Mouse (Mus musculus): ENCODE measurements around the gene Rpgrip1l. TPM values are rescaled to one million over a fixed set of nuclear protein-coding genes. Genes with fewer than 3 reads are reported as not detected.
A peak's percentile ranks its signal among the peaks of the same experiment; 100 is the strongest.

The Rpgrip1l gene
- polyA plus RNA-seq, 1 experiment from 2014 or later, result 10.4 TPM

- Histone ChIP-seq H3K27ac (replicated peaks) (no peak overlapping the region), H3K27me3 (ENCODE audit: low read depth, poor library complexity, severe bottlenecking) (no peaks in the 10 kb centered on the region), H3K9me3 (replicated peaks) (no peaks in the 10 kb centered on the region), H3K4me3 (no peak overlapping the region), H3K36me3 (peaks cover 2% of the 10 kb centered on the region; the same call in 1 of the 2 replicates), H3K4me1 (peaks cover 9% of the 10 kb centered on the region; the same call in 1 of the 2 replicates)
- no peak for DNase-seq (ENCODE audit: low spot score)
- WGBS, result 92% methylated on average over 2 of the region's 2 CpGs
Observed at GRCm38 (mm10) chr8:91212948-91213347, 100.1 kb downstream of the Rpgrip1l start.

GRCm38 (mm10) chr8:91209658-91210057 lies 103.4 kb downstream of the Rpgrip1l start:
- 85% methylated on average over 3 of the region's 3 CpGs for WGBS

GRCm38 (mm10) chr8:91207676-91208075 lies 105.4 kb downstream of the Rpgrip1l start:
- DNase-seq (ENCODE audit: low spot score), result no peak
- Histone ChIP-seq H3K27ac (replicated peaks) (no peak overlapping the region), H3K9me3 (replicated peaks) (no peaks in the 10 kb centered on the region), H3K4me3 (no peak overlapping the region), H3K36me3 (no peaks in the 10 kb centered on the region), H3K27me3 (ENCODE audit: low read depth, poor library complexity, severe bottlenecking) (no peaks in the 10 kb centered on the region), H3K4me1 (peaks cover 6% of the 10 kb centered on the region; the same call in 1 of the 2 replicates)
- WGBS, result 89% methylated on average over 2 of the region's 2 CpGs

More at GRCm38 (mm10) chr8:91209658-91210057, 103.4 kb downstream of the Rpgrip1l start:
- Histone ChIP-seq H3K9me3 (replicated peaks) (no peaks in the 10 kb centered on the region), H3K4me1 (peaks cover 8% of the 10 kb centered on the region; the same call in 1 of the 2 replicates), H3K36me3 (no peaks in the 10 kb centered on the region), H3K27ac (replicated peaks) (no peak overlapping the region), H3K4me3 (no peak overlapping the region), H3K27me3 (ENCODE audit: low read depth, poor library complexity, severe bottlenecking) (no peaks in the 10 kb centered on the region)
- DNase-seq (ENCODE audit: low spot score), result no peak

GRCm38 (mm10) chr8:91205897-91206296 lies 107.2 kb downstream of the Rpgrip1l start:
- no peak for DNase-seq (ENCODE audit: low spot score)

GRCm38 (mm10) chr8:91201184-91201583 lies 111.9 kb downstream of the Rpgrip1l start:
- DNase-seq (ENCODE audit: low spot score), result no peak
- 78% methylated on average over 2 of the region's 2 CpGs for WGBS
- no peak overlapping the region for H3K4me3 ChIP-seq
- no peak overlapping the region for H3K27ac ChIP-seq (replicated peaks)
- no peaks in the 10 kb centered on the region for H3K36me3 ChIP-seq
- H3K9me3 ChIP-seq (replicated peaks), result no peaks in the 10 kb centered on the region
- no peaks in the 10 kb centered on the region for H3K4me1 ChIP-seq
- no peaks in the 10 kb centered on the region for H3K27me3 ChIP-seq (ENCODE audit: low read depth, poor library complexity, severe bottlenecking)

More at GRCm38 (mm10) chr8:91205897-91206296, 107.2 kb downstream of the Rpgrip1l start:
- no peaks in the 10 kb centered on the region for H3K36me3 ChIP-seq
- no peak overlapping the region for H3K4me3 ChIP-seq
- WGBS, result 83% methylated on average over 6 of the region's 6 CpGs
- no peak overlapping the region for H3K27ac ChIP-seq (replicated peaks)
- H3K27me3 ChIP-seq (ENCODE audit: low read depth, poor library complexity, severe bottlenecking), result no peaks in the 10 kb centered on the region
- no peaks in the 10 kb centered on the region for H3K9me3 ChIP-seq (replicated peaks)
- H3K4me1 ChIP-seq, result peaks cover 6% of the 10 kb centered on the region; the same call in 1 of the 2 replicates

GRCm38 (mm10) chr8:91199876-91200275 lies 113.2 kb downstream of the Rpgrip1l start, which contains the start of gene Aktip:
Gene Aktip (minus strand): TSS chr8:91199976.
- Histone ChIP-seq H3K4me3 (no peak within 1 kb of the TSS), H3K4me1 (no peaks in the 10 kb centered on the region), H3K27ac (replicated peaks) (no peak within 1 kb of the TSS), H3K27me3 (ENCODE audit: low read depth, poor library complexity, severe bottlenecking) (0 out of 2 replicates have a peak, but pooled peaks cover 7% of the 10 kb centered on the region), H3K36me3 (no peaks in the 10 kb centered on the region), H3K9me3 (replicated peaks) (no peaks in the 10 kb centered on the region)
- no peak for DNase-seq (ENCODE audit: low spot score)
- 93% methylated on average over 7 of the region's 7 CpGs for WGBS

GRCm38 (mm10) chr8:91198036-91198435 lies 115.0 kb downstream of the Rpgrip1l start:
- DNase-seq (ENCODE audit: low spot score), result no peak
- no peak overlapping the region for H3K4me3 ChIP-seq
- no peaks in the 10 kb centered on the region for H3K9me3 ChIP-seq (replicated peaks)
- H3K4me1 ChIP-seq, result no peaks in the 10 kb centered on the region
- 81% methylated on average over 3 of the region's 3 CpGs for WGBS
- no peaks in the 10 kb centered on the region for H3K36me3 ChIP-seq
- H3K27ac ChIP-seq (replicated peaks), result no peak overlapping the region
- H3K27me3 ChIP-seq (ENCODE audit: low read depth, poor library complexity, severe bottlenecking), result peaks cover 24% of the 10 kb centered on the region; the same call in 1 of the 2 replicates

GRCm38 (mm10) chr8:91197233-91197632 lies 115.8 kb downstream of the Rpgrip1l start:
- Histone ChIP-seq H3K36me3 (no peaks in the 10 kb centered on the region), H3K27me3 (ENCODE audit: low read depth, poor library complexity, severe bottlenecking) (peaks cover 32% of the 10 kb centered on the region), H3K4me1 (no peaks in the 10 kb centered on the region), H3K4me3 (no peak overlapping the region), H3K9me3 (replicated peaks) (no peaks in the 10 kb centered on the region), H3K27ac (replicated peaks) (no peak overlapping the region)
- DNase-seq (ENCODE audit: low spot score), result no peak
- WGBS, result 91% methylated on average over 5 of the region's 5 CpGs

GRCm38 (mm10) chr8:91196661-91197060 lies 116.4 kb downstream of the Rpgrip1l start:
- Histone ChIP-seq H3K36me3 (no peaks in the 10 kb centered on the region), H3K9me3 (replicated peaks) (no peaks in the 10 kb centered on the region), H3K27me3 (ENCODE audit: low read depth, poor library complexity, severe bottlenecking) (peaks cover 38% of the 10 kb centered on the region), H3K27ac (replicated peaks) (no peak overlapping the region), H3K4me1 (no peaks in the 10 kb centered on the region), H3K4me3 (no peak overlapping the region)
- DNase-seq (ENCODE audit: low spot score), result no peak
- 80% methylated on average over 12 of the region's 12 CpGs for WGBS

- Histone ChIP-seq H3K27me3 (ENCODE audit: low read depth, poor library complexity, severe bottlenecking) (peaks cover 60% of the 10 kb centered on the region), H3K27ac (replicated peaks) (no peak overlapping the region; the same call in 1 of the 2 replicates), H3K4me1 (peaks cover 8% of the 10 kb centered on the region), H3K36me3 (no peaks in the 10 kb centered on the region), H3K9me3 (replicated peaks) (no peaks in the 10 kb centered on the region), H3K4me3 (no peak overlapping the region)
- DNase-seq (ENCODE audit: low spot score), result no peak
- WGBS, result 85% methylated on average over 2 of the region's 2 CpGs
Observed at GRCm38 (mm10) chr8:91194081-91194480, 119.0 kb downstream of the Rpgrip1l start.

- WGBS, result 87% methylated on average over 5 of the region's 5 CpGs
- Histone ChIP-seq H3K36me3 (no peaks in the 10 kb centered on the region), H3K4me3 (no peak overlapping the region), H3K4me1 (peaks cover 8% of the 10 kb centered on the region), H3K27me3 (ENCODE audit: low read depth, poor library complexity, severe bottlenecking) (peaks cover 66% of the 10 kb centered on the region), H3K27ac (replicated peaks) (no peak overlapping the region), H3K9me3 (replicated peaks) (no peaks in the 10 kb centered on the region)
- no peak for DNase-seq (ENCODE audit: low spot score)
Observed at GRCm38 (mm10) chr8:91192941-91193340, 120.1 kb downstream of the Rpgrip1l start.

GRCm38 (mm10) chr8:91190816-91191340 lies 122.2 kb downstream of the Rpgrip1l start:
- H3K4me1 ChIP-seq, result peaks cover 8% of the 10 kb centered on the region
- DNase-seq (ENCODE audit: low spot score), result peak; percentile 73
- 7% methylated on average over 17 of the region's 17 CpGs for WGBS
- H3K27ac ChIP-seq (replicated peaks), result peak overlapping the region; percentile 81
- H3K9me3 ChIP-seq (replicated peaks), result no peaks in the 10 kb centered on the region
- H3K36me3 ChIP-seq, result no peaks in the 10 kb centered on the region
- peaks cover 66% of the 10 kb centered on the region for H3K27me3 ChIP-seq (ENCODE audit: low read depth, poor library complexity, severe bottlenecking)
- peak overlapping the region; percentile 39 for H3K4me3 ChIP-seq

- DNase-seq (ENCODE audit: low spot score), result no peak
- peaks cover 8% of the 10 kb centered on the region for H3K4me1 ChIP-seq
- peaks cover 43% of the 10 kb centered on the region for H3K27me3 ChIP-seq (ENCODE audit: low read depth, poor library complexity, severe bottlenecking)
- H3K27ac ChIP-seq (replicated peaks), result no peak overlapping the region
- H3K36me3 ChIP-seq, result no peaks in the 10 kb centered on the region
- whole genome bisulfite sequencing, result 81% methylated on average over 11 of the region's 11 CpGs
- no peak overlapping the region for H3K4me3 ChIP-seq
- peaks cover 11% of the 10 kb centered on the region for H3K9me3 ChIP-seq (replicated peaks)
Observed at GRCm38 (mm10) chr8:91188152-91188551, 124.9 kb downstream of the Rpgrip1l start.

Data from midbrain, embryonic 10.5 days (tissue).